Comparison of ENCODE assay signal across 19 mouse cellular contexts in genomic region chr8:57430901-57431300, GRCm38 (mm10). TPM values are rescaled to one million over a fixed set of nuclear protein-coding genes. Genes with fewer than 3 reads are reported as not detected.
A peak's percentile ranks its signal among the peaks of the same experiment; 100 is the strongest.
DNase-seq lines count a peak whose midpoint lies in the region; ATAC-seq and TF ChIP-seq lines count a peak whose summit lies in the region.
"Had no signal": no experiment of that assay in that cellular context is flagged by ENCODE, and none has a peak within 500 bp of the region (broad histone marks: within the 10 kb centered on the region; RNA-seq: fewer than 3 reads in every experiment).

No protein-coding gene starts in this region.

- no peaks in the 10 kb centered on the region for H3K36me3 ChIP-seq in myocyte (ENCODE audit: control insufficient read depth, insufficient read depth)
- H3K36me3 ChIP-seq: forebrain, embryonic 12.5 days; midbrain, embryonic 13.5 days had no signal

- intact Hi-C loops in left cerebral cortex, postnatal 4 days (cut with DNase I) = no loop called here

- no peak overlapping the region for H3K4me3 ChIP-seq in myocyte
- H3K4me3 ChIP-seq: forebrain, embryonic 12.5 days; midbrain, embryonic 13.5 days had no signal

- no peak for TF ChIP-seq POLR2A in myocyte (IDR thresholded peaks at IDR 0.05; ENCODE audit: insufficient read length, low read depth)

- H3K27me3 ChIP-seq in Patski (no peaks in the 10 kb centered on the region), myocyte (ENCODE audit: control insufficient read depth, insufficient read depth, insufficient read length) (no peaks in the 10 kb centered on the region)
- H3K27me3 ChIP-seq: forebrain, embryonic 12.5 days had no signal

- peak; percentile 44 for ATAC-seq in Patski
- ATAC-seq: midbrain, embryonic 13.5 days had no signal

- no peak overlapping the region for H3ac ChIP-seq in myocyte (ENCODE audit: control insufficient read depth, insufficient read length)

- peak overlapping the region; percentile 53 for H3K4me2 ChIP-seq in myocyte (ENCODE audit: low read depth)
- H3K4me2 ChIP-seq: forebrain, embryonic 12.5 days; heart, embryonic 11.5 days; lung, embryonic 14.5 days; midbrain, embryonic 13.5 days had no signal

- DNase-seq in adrenal gland, adult 2 months = peak; percentile 50
- DNase-seq in adrenal gland, postnatal 4 days (ENCODE audit: low spot score in 2 of 2) = no peak
- peak; percentile 15 to 22 for DNase-seq in left cerebral cortex, adult 18-20 months (ENCODE audit: low spot score in 2 of 2)
- DNase-seq in left cerebral cortex, postnatal 4 days = no peak
- DNase-seq in Patski (ENCODE audit: low read depth, low spot score) = no peak
- DNase-seq in cerebellum, adult 11 months = no peak
- no peak for DNase-seq in cerebellum, adult 9-11 months
- DNase-seq: gastrocnemius, postnatal 10 days; kidney, adult 8-10 months; kidney, postnatal 36 days; lung, embryonic 14.5 days; thymus, adult 2 months had no signal

- no peaks in the 10 kb centered on the region for H3K79me2 ChIP-seq in myocyte (ENCODE audit: control insufficient read depth, insufficient read depth)

- POLR2A ChIA-PET in Patski (lab: Charles Lee) = no interaction called here

- no peak for TF ChIP-seq CTCF in Patski (IDR thresholded peaks at IDR 0.05)

- CTCF ChIA-PET in Patski (lab: Charles Lee) = interaction anchor here (0.9 to 1.5 kb wide), 4 partner anchors 18 to 697 kb away, joined by 3 to 7 read pairs (median 4); no protein-coding TSS in a partner anchor

- in situ Hi-C loops in Patski (cut with MboI; ENCODE audit: low pct_unique_long_range_greater_than_20kb) = loop anchor here (5.0 kb wide), 3 partner anchors 56 to 371 kb away; partner anchors contain the start of gene Sap30

TF ChIP-seq in myocyte, 11 proteins besides CTCF, POLR2A, EP300 and RAD21:
- peak in 1 of 3 experiments; percentile 31 for TF ChIP-seq MYOG (IDR thresholded peaks at IDR 0.05; ENCODE audit: control insufficient read depth in 1 of 3, insufficient read depth in 1 of 3, insufficient read length in 2 of 3, low read depth in 2 of 3)
- TF ChIP-seq USF1 (IDR thresholded peaks at IDR 0.05; ENCODE audit: low read depth) = no peak

RNA-seq across cellular contexts. Expression of gene Scrg1, which starts 24.8 kb away (rescaled TPM):
- total RNA-seq in adrenal gland, adult 2 months (2021) = under 1 TPM in 1 of 2 experiments, not detected in 1; 0.45 TPM
- polyA plus RNA-seq in adrenal gland, adult 2 months (2012; rRNA removed) = 0.22 TPM in 1 of 2 replicates, not detected in the other
- total RNA-seq in adrenal gland, postnatal 4 days (2021) = 1 to 10 TPM; 1.5 to 1.9 TPM
- 10 to 100 TPM; 33.4 to 47.5 TPM for total RNA-seq in left cerebral cortex, adult 18-20 months (2021)
- 10 to 100 TPM; 20.1 to 20.3 TPM for total RNA-seq in left cerebral cortex, postnatal 4 days (2021)
- polyA plus RNA-seq in Patski (2021) = not detected
- not detected for polyA plus RNA-seq in myocyte (2012; fragmentation: generic; extraction: Trizol)
- total RNA-seq: gastrocnemius, postnatal 10 days; heart, postnatal 25 days; liver, adult 2 months had no signal
- polyA plus RNA-seq: liver, adult 2 months; macrophage had no signal

RNA-seq across cellular contexts. Expression of gene Sap30, which starts 56.8 kb away (rescaled TPM):
- total RNA-seq in adrenal gland, adult 2 months (2021) = 10 to 100 TPM; 13.3 to 13.7 TPM
- polyA plus RNA-seq in adrenal gland, adult 2 months (2012; rRNA removed) = 8.9 and 12.9 TPM in 2 replicates
- 10 to 100 TPM; 15.6 to 15.9 TPM for total RNA-seq in adrenal gland, postnatal 4 days (2021)
- total RNA-seq in left cerebral cortex, adult 18-20 months (2021) = 10 to 100 TPM; 12.2 to 14.3 TPM
- 10 to 100 TPM; 12.5 to 13.8 TPM for total RNA-seq in left cerebral cortex, postnatal 4 days (2021)
- polyA plus RNA-seq in Patski (2021) (32.3 TPM), myocyte (2012; fragmentation: generic; extraction: Trizol) (32.5 TPM)

Comparison
In these comparisons a context has a peak if more than half of its experiments do, and no peak if none do; other contexts are left out.
1. DNase-seq: peak in adrenal gland, adult 2 months (single experiment) and left cerebral cortex, adult 18-20 months (2 of 2); none in adrenal gland, postnatal 4 days (0 of 2), left cerebral cortex, postnatal 4 days (single experiment), Patski (single experiment), cerebellum, adult 11 months (single experiment) and cerebellum, adult 9-11 months (single experiment).
2. RNA of gene Scrg1, which starts 24.8 kb away (total RNA-seq): 33.4 to 47.5 TPM in left cerebral cortex, adult 18-20 months and 20.1 to 20.3 TPM in left cerebral cortex, postnatal 4 days; 1.5 to 1.9 TPM in adrenal gland, postnatal 4 days and 0.45 TPM in adrenal gland, adult 2 months; every median in the first group is over 4 times any median in the second.